Mouse (Mus musculus) regulatory T cell (primary cell): Measurements from ENCODE around the gene Scfd2.

Source experiments
- in situ Hi-C: fragments of 300-600 bp; cut with MboI, MseI; formaldehyde crosslinking; loops from one replicate; pipeline ENCODE4 v1.15.1; 2025; ENCODE audit warnings: high pct_unique_total_duplicates

The Scfd2 gene

GRCm38 (mm10) chr5:74467753-74468152 lies 63.8 kb downstream of the Scfd2 start:
- in situ Hi-C loops, result no loop called here

DNA sequence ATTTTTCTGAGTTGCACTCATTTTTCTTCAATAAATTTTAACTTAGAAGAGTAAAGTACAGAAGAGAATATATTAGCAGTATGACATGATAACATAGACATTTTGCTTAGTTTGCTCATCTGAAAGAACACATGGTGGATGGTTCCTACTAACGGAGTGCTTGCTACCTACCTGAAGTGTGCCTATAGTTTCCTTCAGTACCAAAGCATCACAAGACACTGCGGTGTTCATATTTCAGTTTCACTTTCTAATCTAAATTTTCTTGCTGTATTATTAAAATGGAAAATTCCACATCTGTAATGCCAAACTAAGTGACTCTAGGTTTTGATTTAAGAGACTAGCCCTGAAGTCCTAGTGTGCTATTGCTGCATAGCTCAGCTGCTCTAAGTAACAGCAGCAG lies 74.8 kb downstream of the Scfd2 start:
- in situ Hi-C loops, result no loop called here

GRCm38 (mm10) chr5:74455510-74456269 lies 75.9 kb downstream of the Scfd2 start:
- in situ Hi-C loops, result no loop called here

DNA sequence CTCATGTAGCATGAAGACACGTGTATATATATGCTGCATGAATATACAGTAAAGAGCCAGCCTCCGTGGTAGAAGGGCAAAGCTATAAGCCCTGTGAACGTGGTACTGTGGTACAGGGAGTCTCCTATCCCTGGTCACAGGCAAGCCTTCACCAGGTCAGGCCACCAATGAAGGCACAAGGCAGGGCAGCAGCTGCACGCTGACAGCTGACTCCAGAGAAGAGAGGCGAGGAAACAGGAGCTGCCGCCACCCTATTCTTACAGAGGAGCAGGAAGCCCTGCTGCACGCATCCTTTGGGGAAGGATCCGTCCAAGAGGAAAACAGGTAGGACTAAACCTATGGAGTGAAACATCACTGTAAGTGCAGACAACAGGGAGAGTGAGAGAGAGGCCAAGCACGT lies 76.5 kb downstream of the Scfd2 start:
- in situ Hi-C loops, result no loop called here

DNA sequence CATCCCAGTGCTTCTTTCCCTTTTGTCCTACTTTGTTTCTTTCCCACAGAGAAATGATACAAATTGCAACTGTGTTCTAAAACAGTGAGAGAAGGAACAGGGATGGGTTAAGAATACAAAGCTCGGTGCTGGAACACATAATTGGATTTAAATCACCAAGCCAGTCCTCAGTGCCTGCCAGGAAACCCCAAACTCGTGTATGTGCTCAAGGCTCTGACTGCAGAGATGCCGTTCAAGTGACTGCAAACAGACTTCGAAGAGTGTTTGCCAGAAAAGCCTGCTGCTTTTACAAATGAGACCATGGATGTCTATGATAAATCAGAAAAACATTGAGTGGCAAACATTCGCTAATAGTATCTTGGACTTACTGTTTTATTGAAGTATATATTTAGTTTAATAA lies 80.6 kb downstream of the Scfd2 start:
- in situ Hi-C loops, result no loop called here

DNA sequence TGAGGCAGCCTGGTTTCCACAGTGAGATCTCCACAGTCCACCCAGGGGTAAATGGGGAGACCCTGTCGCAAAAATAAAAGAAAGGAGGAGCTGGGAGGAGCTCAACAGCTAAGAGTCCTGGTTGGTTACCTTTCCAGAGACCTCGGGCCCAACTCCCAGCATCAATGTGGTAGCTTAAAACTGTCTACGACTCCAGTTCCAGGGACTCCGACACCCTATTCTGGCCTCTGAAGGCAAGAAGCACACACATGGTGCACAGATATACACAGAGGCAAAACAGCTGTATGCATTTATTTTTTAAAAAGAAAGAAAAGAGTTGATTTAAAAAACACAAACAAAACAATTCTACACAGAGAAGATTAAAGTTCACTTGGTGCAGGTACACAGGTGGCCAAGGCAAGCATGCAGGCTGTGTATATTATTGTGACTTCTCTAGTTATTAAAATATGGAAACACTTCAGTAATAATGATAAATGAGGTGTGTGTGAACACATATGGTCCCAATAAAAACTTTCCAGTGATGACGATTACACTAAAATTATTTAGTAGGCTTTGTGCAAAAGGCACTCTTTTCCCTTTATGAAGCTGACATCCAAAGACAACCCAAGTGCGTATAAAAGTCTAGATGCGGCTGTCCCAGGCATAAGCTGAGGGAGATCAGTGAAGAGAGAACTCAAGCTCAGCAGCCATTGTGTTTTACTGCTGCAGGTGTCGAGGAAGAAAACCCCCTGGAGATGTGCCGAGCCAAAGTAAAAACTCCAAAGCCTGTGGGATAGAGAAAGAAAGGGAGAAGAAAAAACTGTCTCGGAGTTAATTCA lies 83.8 kb downstream of the Scfd2 start:
- in situ Hi-C loops, result no loop called here

- in situ Hi-C loops, result no loop called here
Observed at GRCm38 (mm10) chr5:74445861-74446260, 85.7 kb downstream of the Scfd2 start.

DNA sequence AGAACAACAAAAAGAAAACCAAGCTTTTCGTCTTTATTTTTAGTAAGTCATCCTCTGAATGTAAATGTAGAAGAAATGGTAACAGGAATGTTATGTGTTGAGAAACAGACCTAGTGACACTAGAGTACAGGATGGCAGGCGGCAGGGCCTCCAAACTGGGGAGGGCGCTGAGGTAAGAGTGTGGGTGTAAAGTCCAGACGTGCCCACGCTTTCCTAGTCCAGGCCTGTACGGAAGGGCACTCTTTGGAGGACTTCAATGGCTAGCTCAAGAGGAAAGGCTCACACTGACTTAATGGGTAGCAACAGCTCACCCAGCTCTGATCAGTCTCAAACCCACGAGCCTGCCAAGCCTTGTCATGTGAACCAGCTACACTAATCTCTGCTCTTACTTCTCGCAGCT lies 93.2 kb downstream of the Scfd2 start:
- in situ Hi-C loops, result loop anchor here (5.0 kb wide), 1 partner anchor 514 kb away; no protein-coding TSS in a partner anchor

GRCm38 (mm10) chr5:74433580-74434147 lies 97.9 kb downstream of the Scfd2 start:
- in situ Hi-C loops, result loop anchor here (5.0 kb wide), 1 partner anchor 714 kb away; no protein-coding TSS in a partner anchor

GRCm38 (mm10) chr5:74432879-74433539 lies 98.5 kb downstream of the Scfd2 start:
- in situ Hi-C loops, result loop anchor here (5.0 kb wide), 1 partner anchor 714 kb away; no protein-coding TSS in a partner anchor

- in situ Hi-C loops, result loop anchor here (10.0 kb wide), 1 partner anchor 286 kb away; no protein-coding TSS in a partner anchor
Observed at GRCm38 (mm10) chr5:74420615-74421132, 110.9 kb downstream of the Scfd2 start.

- in situ Hi-C loops, result no loop called here
Observed at GRCm38 (mm10) chr5:74412557-74412956, 119.0 kb downstream of the Scfd2 start.

DNA sequence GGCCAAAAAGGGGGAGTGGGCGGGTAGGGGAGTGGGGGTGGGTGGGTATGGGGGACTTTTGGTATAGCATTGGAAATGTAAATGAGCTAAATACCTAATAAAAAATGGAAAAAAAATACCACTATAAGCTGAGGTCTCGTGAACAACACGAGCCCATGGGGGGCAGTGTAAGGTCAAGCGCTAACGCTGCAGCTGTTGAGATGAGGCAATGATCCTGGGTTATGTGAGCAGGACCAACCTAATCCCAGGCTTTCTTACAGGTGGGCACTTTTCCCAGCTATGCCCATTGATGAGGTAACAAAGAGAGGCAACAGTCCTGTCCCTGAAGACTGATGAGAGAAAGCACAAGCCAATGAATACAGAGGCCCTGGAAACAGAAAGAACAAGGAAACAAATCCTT lies 126.7 kb downstream of the Scfd2 start:
- in situ Hi-C loops, result no loop called here

DNA sequence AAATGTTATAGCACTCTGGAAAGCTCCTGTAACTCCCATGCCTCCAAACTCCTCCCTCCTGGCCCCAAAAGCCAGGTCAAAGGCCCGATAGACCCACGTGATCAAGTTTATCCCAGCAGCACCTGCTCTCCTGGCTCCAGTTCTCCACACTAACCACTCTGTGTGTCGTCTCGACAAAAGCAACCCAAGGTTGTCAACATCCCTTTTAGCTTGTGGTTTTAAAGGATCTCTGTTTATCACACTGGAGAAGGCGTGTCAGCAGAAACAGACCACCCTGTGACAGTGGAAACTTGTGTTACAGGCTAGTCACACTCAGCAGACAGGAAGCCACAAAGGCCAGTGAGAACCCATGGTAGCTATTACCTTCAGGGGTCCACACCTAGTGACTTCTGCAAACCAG lies 127.5 kb downstream of the Scfd2 start:
- in situ Hi-C loops, result no loop called here

- in situ Hi-C loops, result no loop called here
Observed at GRCm38 (mm10) chr5:74402626-74403025, 128.9 kb downstream of the Scfd2 start.

GRCm38 (mm10) chr5:74391806-74392205 lies 139.8 kb downstream of the Scfd2 start:
- in situ Hi-C loops, result no loop called here

GRCm38 (mm10) chr5:74391346-74391745 lies 140.2 kb downstream of the Scfd2 start:
- in situ Hi-C loops, result no loop called here

DNA sequence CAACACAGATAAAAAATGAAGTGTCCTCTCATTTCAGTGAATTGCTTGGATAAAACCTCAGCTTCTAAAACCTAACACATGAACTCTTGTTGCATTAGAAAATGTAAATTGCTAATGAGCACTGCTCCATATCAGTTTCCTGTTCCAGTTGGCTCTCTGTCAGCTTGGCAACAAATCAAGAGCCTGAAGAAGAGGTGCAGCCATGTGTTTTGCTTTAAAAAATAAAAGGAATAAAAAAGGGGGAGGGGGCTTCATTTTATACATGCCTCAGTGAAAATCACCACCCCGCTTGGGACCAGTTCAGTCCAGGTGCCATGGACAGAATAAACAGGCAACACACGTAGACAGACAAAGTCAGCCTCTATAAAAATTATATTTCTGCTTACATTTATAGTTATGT lies 142.7 kb downstream of the Scfd2 start:
- in situ Hi-C loops, result no loop called here

DNA sequence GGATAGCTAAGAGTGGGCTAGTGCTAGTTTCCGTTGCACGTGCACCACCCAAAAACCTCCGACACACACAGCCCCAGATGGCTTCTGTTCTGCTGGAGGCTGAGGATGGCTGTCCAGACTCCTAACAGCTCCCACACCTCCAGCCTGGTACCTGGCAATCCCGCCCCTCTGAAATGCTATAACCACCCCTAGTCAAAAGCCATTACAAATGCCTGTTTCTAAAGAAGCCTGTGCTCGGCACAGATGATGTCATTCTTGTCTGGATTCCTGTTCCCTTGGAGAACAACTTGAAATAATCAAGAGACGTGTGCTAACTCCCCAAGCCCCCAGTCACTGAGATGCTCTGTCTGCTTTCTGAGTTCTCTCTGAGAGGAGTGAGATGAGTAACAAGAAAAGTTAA lies 143.5 kb downstream of the Scfd2 start:
- in situ Hi-C loops, result no loop called here

GRCm38 (mm10) chr5:74387143-74387886 lies 144.2 kb downstream of the Scfd2 start:
- in situ Hi-C loops, result no loop called here

DNA sequence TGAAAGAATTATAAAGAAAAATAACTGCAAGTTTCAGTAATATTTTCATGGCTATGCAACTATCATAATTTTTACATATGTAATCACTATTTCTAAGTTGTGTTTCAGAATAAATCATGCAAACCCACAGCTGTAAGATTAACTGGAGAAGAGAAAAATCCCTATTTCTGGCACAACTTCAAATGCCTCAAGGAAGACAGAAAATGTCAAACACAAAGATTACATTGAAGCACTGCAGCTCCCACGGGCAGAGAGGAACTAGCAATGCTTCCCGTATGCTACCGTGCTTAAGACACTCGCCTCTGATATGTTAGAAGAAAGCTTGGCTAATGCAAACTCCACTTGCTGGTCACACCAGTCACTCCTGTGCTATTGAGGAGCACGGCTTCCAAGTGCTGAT lies 151.5 kb downstream of the Scfd2 start:
- in situ Hi-C loops, result no loop called here
